Mouse (Mus musculus) liver (tissue): ENCODE data around the gene Uox.

Experiments used
- DNase-seq: peaks from one replicate; pipeline ENCODE4 v3.0.0-alpha.2; 2020; ENCODE audit warnings: mixed read lengths

Gene Uox

DNA sequence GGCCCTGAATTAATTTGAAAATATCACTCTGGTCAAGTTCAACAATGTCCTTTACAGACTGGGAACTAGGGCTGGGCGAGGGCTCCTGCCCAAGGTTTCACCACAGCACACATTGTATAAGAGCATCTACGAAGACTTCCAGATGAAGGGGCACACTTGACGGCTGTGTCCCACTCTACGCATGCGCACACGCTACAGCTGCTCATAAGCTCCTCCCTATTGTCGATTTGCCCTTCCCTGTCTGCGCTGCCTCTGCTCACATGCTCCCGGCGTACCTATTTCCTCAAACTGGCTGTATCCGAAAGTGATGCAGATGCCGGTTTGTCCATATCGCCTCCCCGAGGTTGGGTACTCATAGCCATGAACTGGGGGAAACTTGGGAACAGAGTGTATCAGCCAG, 16.4 kb downstream of the Uox start:
- no peak for DNase-seq

- no peak for DNase-seq
These were observed 19.3 kb downstream of the Uox start for GRCm38 (mm10) chr3:146589523-146589922.

DNA sequence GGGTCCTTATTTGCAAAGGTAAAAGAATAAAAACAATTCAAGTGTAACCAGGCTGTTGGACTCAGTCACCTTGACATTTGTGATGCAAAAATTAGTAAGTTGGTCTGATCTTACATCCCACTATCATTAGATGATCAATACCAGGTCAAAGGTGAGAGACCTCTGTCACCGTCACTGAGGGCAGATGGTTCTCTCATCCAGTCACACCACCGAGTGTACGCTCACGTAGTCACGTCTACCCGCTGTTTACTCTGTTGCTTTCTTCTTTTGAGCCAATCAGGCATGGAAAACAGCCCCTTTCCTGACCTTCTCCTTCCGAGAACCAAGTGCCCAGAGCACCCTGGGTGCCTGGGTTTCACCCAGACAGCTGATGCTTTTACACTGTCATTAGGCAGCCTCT, 20.9 kb downstream of the Uox start:
- peak; percentile 21 for DNase-seq

DNA sequence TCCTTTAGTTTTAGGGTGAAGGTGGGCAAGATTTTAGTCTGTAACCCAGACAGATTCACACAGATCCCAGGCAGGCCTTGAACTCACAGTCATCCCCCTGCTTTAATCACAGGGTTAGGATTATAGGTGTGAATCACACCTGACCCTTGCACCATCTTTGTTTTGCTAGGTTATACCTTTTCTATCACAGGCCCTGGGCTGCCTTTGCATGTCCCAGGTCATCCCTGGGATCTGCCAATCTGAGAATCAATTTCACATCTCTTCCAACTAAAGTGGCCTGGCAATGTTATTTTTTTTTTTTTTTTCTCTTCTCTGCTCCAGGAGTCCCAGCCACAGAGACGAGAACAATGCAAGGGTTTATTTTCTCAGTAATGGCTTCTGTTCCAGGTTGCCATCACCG, 21.4 kb downstream of the Uox start:
- no peak for DNase-seq

- no peak for DNase-seq
These were observed 25.2 kb downstream of the Uox start for GRCm38 (mm10) chr3:146595440-146595839.

GRCm38 (mm10) chr3:146596387-146596786, 26.2 kb downstream of the Uox start:
- no peak for DNase-seq

- no peak for DNase-seq
These were observed 26.6 kb downstream of the Uox start for GRCm38 (mm10) chr3:146596864-146597263.

- no peak for DNase-seq
These were observed 28.2 kb downstream of the Uox start for GRCm38 (mm10) chr3:146598411-146598810.

- no peak for DNase-seq
These were observed 29.1 kb downstream of the Uox start for GRCm38 (mm10) chr3:146599198-146599900.

- DNase-seq: no peak
These were observed 31.0 kb downstream of the Uox start for GRCm38 (mm10) chr3:146601205-146601604.

DNA sequence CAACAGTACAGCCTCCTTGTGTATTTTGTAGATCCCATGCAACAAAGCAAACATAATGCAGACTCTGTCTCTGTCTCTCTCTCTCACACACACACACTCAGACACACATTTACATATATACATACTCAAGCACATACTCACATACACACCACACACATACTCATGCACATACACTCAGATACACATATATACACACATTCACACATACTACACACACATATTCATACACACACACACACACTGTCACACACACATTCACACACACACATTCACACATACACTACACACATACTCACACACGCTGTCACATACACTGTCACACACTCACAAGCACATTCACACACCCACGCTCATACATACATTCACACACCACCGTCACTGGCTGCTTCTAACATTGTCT, 32.3 kb downstream of the Uox start:
- no peak for DNase-seq

- DNase-seq: no peak
These were observed 34.4 kb downstream of the Uox start for GRCm38 (mm10) chr3:146604647-146605046.

GRCm38 (mm10) chr3:146607368-146607767, 37.1 kb downstream of the Uox start:
- no peak for DNase-seq

DNA sequence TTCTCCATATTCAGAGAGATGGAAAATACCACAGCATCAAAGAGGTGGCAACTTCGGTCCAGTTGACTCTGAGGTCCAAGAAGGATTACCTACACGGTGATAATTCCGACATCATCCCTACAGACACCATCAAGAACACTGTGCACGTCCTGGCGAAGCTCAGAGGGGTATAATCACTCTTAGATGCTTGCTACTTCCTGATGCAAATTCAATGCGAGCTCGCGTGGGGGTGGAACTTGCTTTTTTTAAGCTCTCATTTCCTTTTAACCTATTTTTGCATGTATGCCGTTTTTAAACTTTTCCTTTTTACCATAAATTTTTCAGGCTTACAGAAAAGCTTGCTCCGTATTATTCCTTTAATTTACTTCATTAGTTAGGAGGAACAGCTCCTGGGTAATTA, 40.1 kb downstream of the Uox start:
- DNase-seq: no peak

- DNase-seq: no peak
These were observed 41.0 kb downstream of the Uox start for GRCm38 (mm10) chr3:146611261-146611660.

DNA sequence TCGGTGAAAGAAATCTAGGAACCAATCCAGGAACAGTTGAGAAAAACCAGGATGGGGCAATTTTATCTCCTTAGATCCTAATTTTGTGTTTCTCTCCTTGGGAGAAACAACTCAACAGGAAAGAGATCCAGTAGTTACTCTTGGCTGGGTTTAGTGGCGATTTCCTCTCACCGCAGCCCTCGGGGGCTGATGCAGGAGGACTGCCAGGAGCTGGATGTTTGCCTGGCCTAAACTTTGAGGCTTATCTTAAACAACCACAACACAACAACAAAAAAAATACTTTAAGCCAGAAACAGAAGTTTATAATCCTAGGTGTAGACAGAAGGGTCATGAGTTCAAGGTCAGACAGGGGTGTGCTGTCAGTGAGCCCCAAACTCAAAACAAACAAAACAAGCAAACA, 41.6 kb downstream of the Uox start:
- no peak for DNase-seq

GRCm38 (mm10) chr3:146615496-146615895, 45.3 kb downstream of the Uox start, which contains the start of gene Dnase2b:
Gene Dnase2b, minus strand, starts transcription at chr3:146615596.
- no peak for DNase-seq

DNA sequence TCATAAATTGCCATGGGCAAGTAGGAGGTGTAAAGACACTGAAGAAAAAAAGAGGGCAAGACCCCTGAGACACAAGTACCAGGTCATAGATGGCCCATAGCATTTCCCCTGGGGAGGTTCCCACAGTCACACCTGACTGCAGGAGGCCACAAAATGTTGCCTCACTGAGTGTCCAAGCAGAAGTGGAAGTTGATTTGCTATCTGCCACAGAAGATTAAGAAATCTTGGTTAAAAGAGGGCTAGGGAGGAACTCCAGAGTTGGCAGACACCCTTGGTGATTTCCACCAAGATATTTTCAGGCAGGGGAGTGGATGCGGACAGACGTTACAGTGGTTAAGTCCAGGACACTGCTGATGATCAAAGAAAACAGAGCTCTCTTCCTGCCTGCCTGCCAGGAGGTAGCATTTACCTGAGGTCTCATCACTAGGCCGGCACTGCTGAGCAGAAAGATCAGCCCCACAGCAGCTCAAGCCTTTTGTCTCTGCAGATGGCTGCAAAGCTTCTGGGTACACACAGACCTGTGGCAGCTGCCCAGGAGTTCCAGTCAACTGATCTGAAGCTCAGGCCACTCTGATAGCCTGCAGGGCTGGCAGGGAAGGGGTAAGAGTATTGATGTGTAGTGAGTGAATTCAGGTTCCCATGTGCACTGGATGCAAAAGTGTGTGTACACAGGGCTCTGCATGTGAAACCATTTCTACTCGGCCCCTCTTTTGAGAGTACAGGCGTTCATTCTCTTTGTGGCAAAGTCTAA, 46.5 kb downstream of the Uox start:
- DNase-seq: no peak

DNA sequence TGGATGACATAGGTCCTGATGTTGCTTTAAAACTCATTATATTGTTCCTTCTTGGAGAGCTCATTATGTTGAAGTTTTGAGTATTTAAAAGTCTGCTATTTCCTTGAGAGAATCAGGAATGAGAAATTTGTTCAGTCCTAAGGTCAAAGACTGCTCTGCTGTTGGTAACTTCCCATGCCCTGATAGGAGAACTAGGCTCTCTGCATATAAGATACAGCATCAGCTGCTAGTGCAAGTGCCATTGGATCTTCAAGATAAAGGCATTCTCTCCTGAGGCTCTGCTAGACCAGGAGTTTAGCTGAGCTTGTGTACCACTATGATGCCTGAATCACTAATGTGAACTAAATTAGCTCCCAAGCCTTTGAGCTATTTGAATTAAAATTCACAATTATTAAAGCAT, 47.7 kb downstream of the Uox start:
- no peak for DNase-seq

- peak; percentile 15 for DNase-seq
These were observed 48.1 kb downstream of the Uox start for GRCm38 (mm10) chr3:146618357-146618756.

- DNase-seq: no peak
These were observed 49.9 kb downstream of the Uox start for GRCm38 (mm10) chr3:146620101-146620500.

GRCm38 (mm10) chr3:146620555-146621249, 50.5 kb downstream of the Uox start:
- DNase-seq: no peak

DNA sequence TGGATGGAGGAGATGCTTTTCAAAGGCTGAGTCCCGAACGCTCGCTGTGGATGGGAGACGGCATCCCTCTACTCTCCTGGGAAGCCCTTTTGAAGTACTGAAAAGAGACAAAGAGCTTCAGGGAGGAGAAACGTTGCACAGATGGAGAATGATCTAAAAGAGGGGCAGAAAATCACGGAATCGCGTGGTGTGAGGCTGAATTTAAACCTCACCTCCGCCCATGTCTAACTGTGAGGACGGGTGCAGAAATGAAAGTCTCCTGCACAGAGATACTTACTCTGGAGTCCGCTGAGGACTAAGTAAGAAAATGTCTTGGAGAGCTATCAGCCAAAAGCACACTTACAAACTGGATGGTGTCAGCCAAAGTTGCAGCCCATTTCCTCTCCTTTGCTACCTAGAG, 51.7 kb downstream of the Uox start:
- DNase-seq: no peak

- no peak for DNase-seq
These were observed 55.5 kb downstream of the Uox start for GRCm38 (mm10) chr3:146625766-146626165.
